Mouse (Mus musculus) cerebellum, adult 9-11 months (tissue): ENCODE measurements around the gene Tle2.

Experiments used
- DNase-seq: peaks from one replicate; pipeline ENCODE4 v3.0.0; 2022

Tle2 gene

DNA sequence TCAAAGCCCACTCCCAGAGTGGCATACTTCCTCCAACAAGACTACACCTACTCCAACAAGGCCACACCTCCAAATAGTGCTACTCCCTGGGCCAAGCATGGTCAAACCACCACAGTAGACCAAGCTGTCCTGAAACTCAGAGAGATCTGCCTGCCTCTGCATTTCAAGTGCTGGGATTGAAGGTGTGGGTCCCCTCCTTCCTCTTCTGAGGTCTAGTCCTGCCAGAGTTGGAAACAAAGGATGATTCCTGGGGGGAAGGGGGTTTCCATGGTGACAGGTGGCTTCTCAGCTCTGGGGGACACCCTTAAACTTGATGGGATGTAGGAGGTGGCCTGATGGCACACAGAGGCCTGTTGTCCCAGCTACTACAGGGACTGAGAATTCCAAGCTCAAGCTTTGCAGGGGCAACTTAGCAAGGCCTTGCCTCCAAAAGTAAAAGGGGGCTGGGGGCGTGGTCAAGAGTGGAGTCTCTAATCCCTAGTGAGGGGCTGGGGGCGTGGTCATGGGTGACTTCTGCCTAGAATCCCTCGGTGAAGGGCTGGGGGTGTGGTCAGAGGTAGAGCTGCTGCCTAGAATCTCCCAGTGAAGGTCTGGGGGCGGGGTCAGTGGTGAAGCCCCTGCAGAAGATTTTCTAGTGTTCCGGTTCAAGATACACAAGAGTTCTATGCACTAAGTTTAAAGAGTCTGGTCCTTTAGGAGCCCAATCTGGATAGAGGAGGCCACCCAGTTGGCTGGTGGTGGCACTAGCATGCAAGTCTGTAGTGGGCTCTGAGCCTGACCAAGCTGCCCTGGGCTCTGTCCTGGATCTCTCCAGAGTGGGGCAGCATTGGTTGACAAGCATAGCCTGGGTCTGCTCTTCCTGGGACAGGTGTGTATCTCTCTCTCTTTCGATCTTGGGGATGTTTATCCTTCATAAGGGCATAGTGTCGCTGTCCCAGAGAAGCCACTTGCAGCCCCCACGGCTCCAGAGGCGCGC, at the start of gene Tle2:
Tle2 (plus strand) TSS at position 481 of the 976 bp plus-strand sequence.
- peak; percentile 82 for DNase-seq

DNA sequence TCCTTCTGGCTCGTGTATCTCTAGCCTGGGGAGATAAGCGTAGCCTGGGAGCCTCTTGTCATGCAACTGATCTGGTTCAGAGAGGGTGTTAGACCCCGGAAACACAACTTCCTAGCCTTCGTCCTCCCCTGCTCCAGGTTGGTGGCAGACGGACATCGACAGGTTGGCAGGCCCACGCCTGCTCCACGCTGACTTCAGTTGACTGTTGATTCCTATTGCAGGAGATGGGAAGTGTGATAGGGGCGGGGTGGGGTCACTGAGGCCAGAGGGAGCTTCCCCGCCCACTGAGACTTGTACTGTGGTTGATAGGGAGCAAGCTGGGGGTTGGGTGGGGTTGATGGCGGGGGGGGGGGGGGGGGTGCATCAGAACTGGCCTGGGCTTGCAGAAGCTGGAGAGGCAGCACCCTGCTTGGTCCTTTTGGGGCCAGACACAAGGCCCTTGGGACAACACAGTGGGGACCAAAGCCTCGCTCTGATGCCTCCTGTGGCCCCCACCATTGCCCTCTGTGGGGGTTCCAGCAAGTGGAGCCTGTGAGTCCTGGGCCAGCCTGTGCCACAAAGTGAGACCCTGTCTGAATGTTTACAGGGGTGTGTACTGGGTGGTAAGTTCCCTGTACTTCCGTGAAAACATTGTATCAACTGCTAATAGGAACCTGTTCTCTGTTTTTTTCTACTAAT, 49.2 kb upstream of the Tle2 start:
- DNase-seq: no peak

DNA sequence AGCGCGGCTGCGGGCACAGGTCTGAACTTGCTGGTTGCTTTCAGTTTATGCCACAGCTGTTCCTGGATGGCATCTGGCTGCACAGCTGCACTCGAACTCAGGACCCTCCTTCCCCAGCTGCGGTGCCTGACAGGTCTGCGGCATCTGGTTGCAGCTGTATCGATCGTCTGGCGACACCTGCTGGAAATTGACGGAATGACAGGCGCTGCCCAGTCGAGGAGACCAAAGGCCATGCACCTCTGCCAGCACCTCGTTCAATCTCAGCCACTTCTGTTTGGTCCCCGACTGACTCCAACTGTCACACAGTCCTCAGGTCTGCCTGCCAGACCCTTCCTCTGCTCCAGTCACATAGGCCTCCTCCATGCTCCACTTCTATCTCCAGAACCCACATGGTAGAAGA, 47.6 kb upstream of the Tle2 start:
- DNase-seq: peak; percentile 64

DNA sequence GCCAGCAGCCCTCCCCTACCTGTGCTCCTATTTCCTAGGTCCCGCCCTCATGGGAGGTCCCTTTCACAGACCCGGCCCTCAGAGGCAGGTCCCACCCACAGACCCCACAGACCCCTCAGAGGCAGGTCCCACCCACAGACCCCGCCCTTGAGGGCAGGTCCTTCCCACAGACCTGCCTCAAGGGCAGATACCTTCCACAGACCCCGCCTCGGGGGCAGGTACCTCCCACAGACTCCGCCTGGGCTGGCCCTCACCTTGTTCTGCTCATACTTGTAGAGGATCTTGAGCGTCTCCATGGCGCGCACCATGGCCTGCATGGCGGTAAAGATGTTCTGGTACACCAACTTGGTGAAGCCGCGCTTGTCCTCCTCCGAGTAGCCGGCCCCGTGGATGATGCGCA, 39.5 kb upstream of the Tle2 start:
- no peak for DNase-seq

DNA sequence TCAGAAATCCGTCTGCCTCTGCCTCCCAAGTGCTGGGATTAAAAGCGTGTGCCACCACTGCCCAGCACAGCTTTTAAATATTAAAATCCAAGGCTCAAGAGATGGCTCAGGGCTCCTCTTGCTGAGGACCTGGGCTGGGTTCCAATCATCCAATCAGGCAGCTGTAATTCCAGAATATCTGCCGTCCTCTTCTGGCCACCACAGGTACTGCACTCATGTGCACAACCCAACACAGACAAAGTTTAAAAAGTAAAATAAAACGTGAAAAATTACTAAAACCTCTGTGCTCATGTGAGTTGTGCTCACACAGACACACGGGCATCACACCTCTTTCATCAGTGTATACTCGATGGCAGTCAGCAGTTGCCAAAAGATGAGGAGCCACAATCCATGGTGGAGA, 37.6 kb upstream of the Tle2 start:
- DNase-seq: no peak

DNA sequence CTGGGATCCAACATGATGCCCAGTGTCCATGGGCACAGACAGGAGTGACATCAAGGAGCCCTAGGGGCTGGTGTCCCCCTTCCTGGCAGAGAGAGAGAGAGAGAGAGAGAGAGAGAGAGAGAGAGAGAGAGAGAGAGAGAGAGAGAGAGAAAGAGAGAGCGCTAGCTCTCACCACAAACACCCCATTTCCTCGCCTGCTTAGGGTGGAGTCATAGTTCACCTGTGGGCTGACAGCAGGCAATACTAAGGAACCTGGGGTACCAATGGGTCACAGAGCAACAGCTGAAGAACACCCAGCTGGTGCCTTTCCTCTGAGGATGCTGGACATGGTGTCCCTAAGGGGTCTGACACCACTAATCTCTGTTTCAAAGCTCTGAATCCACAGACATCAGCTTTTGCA, 36.9 kb upstream of the Tle2 start:
- no peak for DNase-seq

DNA sequence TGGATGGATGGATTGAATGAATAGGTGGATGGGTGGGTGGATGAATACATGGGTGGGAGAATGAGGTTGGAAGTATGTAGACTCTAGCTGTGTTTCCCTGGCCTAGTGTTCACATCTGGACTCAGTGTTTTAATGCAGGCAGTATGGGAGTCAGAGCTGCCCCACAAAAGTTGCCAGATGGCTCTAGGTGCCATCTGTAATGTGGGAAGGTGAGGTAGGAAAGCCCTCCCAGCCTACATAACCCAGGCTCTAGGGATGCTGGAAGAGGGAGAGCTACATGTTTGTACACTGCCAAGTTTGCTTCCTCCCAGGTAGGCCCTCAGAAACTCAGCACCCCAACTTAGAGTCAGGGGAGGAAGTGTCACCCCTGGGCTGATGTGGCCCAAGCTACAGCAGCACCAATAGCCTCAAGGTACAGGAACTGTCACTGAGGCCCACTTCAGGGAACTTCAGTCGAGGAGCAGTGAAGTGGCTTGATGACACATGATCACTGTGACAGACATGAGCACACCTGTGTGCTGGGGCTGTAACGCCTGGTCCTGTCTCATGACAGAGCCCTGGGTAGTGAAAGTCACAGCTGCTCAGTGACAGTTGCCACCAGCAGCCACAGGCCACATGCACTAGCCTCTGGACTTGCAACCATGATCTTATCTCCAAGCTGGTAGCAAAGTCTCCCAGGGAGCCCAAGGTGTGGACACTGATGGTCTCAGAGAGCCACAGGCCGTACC, 35.9 kb upstream of the Tle2 start:
- no peak for DNase-seq

DNA sequence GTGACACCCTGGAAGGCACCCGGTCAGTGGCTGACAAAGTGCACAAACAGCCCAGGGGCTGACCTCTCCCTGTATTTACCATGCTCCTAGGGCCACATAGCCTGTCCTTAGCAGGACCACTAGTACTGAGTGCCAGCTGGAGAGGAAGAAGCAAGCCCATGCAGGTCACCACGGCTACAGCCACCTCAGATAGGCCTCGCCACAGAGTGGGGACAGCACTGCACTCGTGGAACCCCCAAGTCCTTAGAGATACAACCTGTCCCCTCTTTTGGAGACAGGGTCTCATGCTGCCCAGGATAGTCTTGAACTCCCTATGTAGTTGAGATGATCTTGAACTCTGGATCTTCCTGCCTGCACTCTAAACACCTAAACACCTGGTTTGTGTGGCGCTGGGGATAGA, 33.0 kb upstream of the Tle2 start:
- DNase-seq: no peak

DNA sequence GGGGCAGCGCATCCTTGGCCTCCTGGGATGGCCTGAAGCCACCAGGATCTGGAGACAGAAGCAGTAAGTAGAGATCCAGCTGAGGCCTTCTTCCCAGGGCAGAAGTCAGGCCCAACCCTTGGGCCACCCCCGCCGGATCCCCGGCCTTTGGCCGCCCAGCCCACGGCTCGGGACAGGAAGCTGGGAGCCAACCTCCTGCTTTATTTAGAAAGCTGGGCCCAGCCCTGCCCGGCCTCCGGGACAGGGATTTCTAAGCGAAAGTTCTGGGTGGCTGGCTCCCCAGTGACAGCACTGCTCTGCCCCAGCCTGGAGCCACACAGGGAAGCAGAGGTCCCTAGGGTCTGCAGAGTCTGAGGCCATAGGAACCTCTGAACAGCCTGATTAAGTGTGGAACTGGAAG, 32.6 kb upstream of the Tle2 start:
- DNase-seq: no peak

DNA sequence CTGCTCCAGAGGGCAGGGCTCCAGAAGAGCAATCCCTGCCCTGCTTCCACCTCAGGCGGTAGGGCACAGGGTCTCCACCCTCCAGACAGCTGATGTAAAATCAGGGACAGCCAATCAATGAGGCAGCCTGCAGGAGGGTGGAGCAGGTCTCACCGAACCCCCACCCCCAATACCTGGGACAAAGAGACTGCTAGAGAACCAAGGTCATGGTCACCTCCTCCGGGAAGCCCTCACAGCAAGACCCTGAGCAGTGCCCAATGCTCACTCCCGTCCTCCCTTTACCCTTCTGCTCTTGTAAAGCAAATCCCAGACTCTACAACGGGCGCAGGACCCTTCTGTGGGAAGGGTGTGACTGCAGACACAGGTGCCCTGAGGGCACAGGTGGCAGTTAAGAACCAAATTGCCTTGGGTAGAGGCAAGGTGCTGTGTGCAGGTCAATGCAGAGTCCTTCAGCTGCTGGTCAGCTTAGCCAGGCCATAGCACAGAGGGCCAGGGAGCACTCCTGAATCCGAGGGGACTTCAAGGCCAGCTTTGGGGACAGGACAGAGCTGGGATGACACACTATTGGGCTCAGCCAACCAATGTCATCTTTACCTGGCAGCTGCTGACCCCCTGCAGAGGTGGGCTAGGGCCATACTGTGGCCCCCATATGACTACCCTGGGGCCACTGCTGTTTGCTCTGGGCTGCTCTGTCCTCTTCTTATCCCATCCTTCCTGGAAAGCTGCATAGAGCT, 31.5 kb upstream of the Tle2 start:
- peak; percentile 59 for DNase-seq

DNA sequence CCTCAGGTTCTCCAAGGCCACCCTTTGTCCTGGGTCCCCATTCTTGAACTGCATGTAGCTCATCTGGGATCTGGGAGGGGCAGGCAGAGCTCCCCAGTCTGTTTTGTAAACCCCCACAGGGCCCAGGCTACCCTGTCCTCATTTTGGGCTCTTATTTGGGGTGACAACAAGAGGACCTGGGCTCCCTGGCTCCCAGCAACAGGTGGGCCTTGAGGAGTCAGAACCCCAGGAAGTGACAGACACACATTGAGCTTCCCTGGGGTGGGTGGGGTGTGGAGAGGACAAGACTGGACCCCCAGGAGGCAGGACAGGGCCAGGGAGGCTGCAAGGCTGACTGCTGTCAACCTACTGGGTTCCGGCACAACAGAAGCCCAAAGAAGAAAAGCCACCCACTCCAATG, 30.7 kb upstream of the Tle2 start:
- peak; percentile 74 for DNase-seq

DNA sequence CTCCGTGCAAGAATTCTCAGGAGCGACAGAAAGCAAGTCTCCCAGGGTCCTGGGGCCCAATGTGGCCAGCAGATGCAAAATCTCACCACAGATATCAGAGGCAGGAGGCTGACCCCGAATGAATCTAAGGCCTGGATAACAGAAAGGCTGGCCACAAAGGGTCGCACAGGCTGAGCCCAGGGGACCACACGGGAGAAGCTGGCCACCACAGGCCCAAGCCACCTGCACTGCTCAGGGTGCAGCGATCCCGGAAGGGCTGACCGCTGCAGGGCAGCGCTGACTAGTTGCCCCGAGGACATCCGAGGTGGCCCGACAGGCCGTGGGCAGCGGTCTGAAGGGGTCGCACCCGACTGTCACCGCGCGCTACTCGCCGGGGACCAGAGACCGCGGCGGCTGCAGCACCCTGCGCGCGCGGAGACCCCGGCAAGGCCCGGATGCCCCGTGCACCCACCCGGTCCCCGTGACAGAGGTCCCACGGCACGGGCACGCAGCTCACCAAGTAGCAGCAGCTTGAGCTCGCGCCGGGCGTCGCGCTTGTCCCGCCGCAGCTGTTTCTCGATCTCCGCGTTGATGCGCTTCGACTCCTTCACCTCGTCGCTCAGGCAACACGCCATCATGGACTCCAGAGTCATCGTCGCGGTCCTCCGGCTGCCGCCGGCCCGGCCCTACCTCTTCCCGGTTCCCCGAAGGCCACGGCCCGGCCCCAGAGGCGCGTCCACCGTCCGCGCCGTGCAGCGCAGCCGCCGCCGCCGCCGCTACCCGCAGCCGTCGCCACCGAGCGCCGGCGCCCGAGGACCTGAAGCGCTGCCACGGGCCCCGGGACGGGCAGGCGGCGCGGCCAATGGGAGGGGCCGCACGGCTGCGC, 29.8 kb upstream of the Tle2 start:
- DNase-seq: no peak

DNA sequence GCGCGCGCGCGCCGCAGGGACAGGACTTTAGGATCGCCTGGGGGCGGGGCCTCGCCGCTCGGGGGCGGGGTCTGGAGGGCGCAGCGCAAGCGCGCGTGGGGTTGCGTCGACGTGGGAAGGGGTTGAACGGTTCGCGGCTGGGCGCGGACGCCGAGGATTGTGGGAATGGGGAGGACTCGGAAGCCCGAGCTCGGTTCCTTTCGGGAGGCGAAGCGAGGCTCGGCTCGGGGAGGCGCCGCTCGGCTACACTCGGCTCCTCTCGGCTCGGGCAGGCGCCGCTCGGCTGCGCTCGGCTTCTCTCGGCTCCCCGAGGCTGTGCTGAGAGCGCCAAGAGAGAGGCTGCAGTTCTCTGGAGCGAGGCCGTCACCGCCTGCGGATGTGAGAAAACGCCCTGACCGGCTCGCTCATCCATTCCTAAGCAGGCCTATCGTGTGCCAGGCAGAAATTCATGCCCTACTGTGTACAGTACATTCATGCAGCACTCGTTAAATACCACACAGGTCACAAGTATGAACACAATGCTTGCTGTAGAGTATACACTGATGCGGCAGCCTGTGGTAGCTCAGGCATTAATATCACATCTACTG, 29.1 kb upstream of the Tle2 start, which contains the start of gene Gna11:
Gna11 (minus strand) TSS at position 30 of the 587 bp plus-strand sequence.
- peak; percentile 100 for DNase-seq

DNA sequence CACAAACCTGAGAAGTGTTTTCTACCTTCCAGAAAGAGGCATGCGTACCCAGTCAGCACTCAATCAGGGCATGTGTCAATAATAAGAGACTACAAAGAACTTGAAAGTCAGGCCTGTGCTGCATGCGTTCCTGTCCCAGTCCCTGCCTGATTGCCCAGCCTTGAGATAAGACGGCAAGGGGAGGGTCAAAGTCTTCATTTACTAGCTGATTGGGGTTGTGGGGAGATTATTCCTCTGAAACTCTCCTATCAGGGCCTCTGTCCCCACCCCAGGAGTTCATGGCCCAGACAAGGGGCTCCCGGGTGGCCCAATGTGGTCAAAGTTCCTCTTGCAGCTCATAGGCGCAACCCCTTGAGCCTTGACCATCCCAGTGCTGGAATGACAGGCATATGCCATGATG, 28.0 kb upstream of the Tle2 start:
- peak; percentile 59 for DNase-seq

DNA sequence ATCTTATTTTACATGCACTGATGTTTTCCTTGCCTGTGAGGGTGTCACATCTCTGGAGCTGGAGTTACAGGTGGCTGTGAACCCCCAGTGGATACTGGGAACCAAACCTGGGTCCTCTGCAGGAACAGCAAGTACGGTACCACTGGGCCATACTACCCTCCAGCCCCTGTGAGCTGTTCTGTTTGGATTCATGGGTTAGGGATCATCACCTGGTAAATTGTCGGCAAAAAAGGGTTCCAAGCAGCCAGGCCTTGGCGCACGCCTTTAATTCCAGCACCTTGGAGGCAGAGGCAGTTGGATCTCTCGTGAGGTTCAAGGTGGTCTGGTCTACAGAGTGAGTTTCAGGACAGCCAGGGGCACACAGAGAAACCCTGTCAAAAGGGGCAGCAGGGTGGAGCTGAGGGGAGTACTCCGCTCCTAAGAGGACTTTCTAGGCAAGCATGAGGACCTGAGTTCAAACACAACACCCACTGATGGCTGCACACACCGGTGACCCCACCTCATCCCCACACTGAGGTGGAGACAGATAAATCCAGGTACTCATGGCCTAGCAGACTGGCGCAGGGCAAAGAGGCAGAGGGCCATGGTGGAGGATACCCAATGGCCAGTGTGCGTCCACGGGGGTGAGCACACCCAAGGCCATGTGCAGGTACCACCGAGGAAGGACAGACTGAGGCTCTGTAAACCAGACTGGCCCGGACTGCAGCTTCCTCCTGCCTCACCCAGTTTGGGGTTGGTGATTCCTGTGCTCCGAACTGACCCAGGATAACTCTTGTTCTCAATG, 27.4 kb upstream of the Tle2 start:
- DNase-seq: peak; percentile 62

DNA sequence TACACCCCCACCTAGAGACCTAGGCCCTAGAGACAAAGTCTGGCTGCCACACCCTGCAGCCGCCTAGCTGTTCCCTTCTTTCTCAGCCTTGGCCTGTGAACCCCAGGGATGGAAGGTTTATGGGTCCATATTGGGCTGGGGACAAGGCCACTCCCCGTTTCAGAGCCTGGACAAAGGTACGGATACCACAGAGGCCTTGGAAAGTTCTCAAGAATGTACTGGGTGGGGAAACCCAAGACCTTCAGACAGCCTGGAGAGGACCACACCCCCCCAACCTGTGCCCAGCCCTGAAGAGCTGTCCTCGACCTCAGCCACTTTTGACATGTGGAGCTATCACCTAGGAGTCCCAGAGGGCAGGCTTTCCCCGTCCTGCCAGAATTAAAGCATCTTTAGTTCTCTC, 25.4 kb upstream of the Tle2 start:
- DNase-seq: peak; percentile 46

DNA sequence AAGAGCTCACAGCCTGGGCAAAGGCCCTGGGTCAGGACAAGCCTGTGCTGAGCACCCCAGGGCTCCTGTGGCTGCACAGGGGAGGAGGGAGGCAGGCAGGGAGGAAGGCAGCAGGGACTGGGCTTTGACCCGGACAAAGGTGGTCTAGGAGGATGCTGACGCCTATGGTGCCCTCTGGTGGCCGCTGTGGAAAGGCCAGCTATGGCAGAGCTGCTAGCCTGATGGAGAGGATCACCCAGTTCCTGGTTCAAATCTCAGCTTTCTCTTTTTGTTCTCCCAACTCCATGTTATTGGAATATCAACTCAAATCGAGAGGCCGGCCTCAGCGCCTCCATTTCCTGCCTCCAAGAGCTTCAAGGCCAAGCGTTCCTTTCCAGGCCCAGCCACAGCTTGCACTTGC, 24.1 kb upstream of the Tle2 start:
- peak; percentile 67 for DNase-seq

DNA sequence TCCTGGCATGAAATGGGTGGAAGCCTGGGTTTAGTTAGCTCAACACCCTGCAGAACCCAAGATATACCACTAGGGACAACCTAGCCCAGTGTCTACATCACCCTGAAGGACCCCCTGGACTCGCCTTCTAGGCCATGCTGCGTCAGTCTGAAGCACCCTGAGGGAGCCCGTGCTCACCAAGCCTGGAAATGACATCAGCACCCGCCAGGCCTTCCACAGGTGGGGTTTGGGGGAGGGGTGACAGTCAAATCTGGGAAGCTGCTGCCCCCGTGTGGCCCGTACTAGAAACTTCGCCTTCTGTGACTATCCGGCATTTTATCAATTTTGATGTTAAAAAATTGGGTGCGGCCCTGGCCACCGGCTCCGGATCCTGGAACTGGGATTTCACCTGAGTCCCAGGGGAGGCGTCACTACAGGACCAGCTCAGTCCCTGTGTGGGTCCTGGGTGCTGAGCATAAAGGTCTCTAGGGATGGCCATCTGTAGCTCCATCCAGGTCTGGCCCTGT, 22.7 kb upstream of the Tle2 start:
- peak; percentile 86 for DNase-seq

DNA sequence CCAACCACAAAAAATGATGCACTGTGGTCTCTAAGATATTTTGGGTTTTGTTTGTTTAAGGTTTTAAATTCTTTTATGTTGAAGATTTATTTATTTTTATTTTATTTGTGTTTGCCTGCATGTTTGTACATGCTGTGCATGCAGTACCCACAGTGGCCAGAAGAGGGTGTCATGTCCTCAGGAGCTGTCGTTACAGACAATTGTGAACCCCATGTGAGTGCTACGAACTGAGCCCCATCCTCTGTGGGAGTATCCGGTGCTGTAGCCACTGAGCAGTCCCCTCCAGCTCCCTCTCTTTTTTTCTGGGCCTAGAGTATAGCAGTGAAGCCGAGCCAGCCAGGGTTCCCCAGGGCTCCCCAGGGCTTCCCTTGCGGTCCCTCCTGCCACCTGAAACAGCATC, 21.1 kb upstream of the Tle2 start:
- DNase-seq: peak; percentile 55
